Mouse (Mus musculus) granulocyte monocyte progenitor cell, adult 5-6 weeks (primary cell): Measurements from ENCODE around the gene Trim28. TPM values are rescaled to one million over a fixed set of nuclear protein-coding genes. Genes with fewer than 3 reads are reported as not detected.
A peak's percentile ranks its signal among the peaks of the same experiment; 100 is the strongest.

Source experiments
- ATAC-seq: replicated peaks from 2 replicates; pipeline ENCODE4 v1.8.0; 2016; ENCODE audit warnings: mild to moderate bottlenecking, moderate TSS enrichment, inconsistent platforms; ENCODE audit not compliant: poor library complexity, severe bottlenecking
- total RNA-seq, 2 experiments: library from RNA; stranded (forward) in 1 of 2; stranded (reverse) in 1 of 2; fragments of 200-712, 200-1000 nt in 1 of 2; fragments of >200 nt in 1 of 2; fragmentation: Nextera tagmentation in 1 of 2; gene quantifications; 2 replicates each; pipeline ENCODE4 v1.2.3; 2014 to 2017

The Trim28 gene
- 599 and 728 TPM in 2 replicates for total RNA-seq (2014; fragmentation: Nextera tagmentation)
- 489 and 493 TPM in 2 replicates for total RNA-seq (2017)

GRCm38 (mm10) chr7:12998851-12999250 lies at the start of gene Trim28:
Trim28 (plus strand) TSS chr7:12999114.
- no peak for ATAC-seq

GRCm38 (mm10) chr7:12949872-12950229 lies 49.1 kb upstream of the Trim28 start:
- no peak for ATAC-seq

- ATAC-seq, result peak; percentile 62
Measured at GRCm38 (mm10) chr7:12954896-12955295, 44.0 kb upstream of the Trim28 start.

GRCm38 (mm10) chr7:12957511-12957910 lies 41.4 kb upstream of the Trim28 start:
- ATAC-seq, result 0 out of 2 replicates have a peak, but pooled peaks have one; percentile 15

- no peak for ATAC-seq
Measured at GRCm38 (mm10) chr7:12958948-12959347, 40.0 kb upstream of the Trim28 start.

- ATAC-seq, result no peak
Measured at GRCm38 (mm10) chr7:12959718-12960117, 39.2 kb upstream of the Trim28 start.

- ATAC-seq, result peak; percentile 62
Measured at GRCm38 (mm10) chr7:12961511-12962141, 37.3 kb upstream of the Trim28 start.

- ATAC-seq, result peak; percentile 83
Measured at GRCm38 (mm10) chr7:12965678-12966091, 33.2 kb upstream of the Trim28 start, which contains the start of gene Zfp324. Zfp324 (plus strand) TSS chr7:12965838.

GRCm38 (mm10) chr7:12966104-12966845 lies 32.6 kb upstream of the Trim28 start:
- ATAC-seq, result peak; percentile 37

- ATAC-seq, result no peak
Measured at GRCm38 (mm10) chr7:12970906-12971305, 28.0 kb upstream of the Trim28 start.

- ATAC-seq, result peak; percentile 92
Measured at GRCm38 (mm10) chr7:12977682-12978389, 21.1 kb upstream of the Trim28 start, which contains the start of gene Zfp446. Zfp446 (plus strand) TSS chr7:12977848.

- ATAC-seq, result no peak
Measured at GRCm38 (mm10) chr7:12978931-12979722, 19.8 kb upstream of the Trim28 start.

GRCm38 (mm10) chr7:12979776-12980175 lies 19.1 kb upstream of the Trim28 start:
- no peak for ATAC-seq

- no peak for ATAC-seq
Measured at GRCm38 (mm10) chr7:12980291-12980690, 18.6 kb upstream of the Trim28 start.

GRCm38 (mm10) chr7:12985724-12986123 lies 13.2 kb upstream of the Trim28 start:
- no peak for ATAC-seq

- no peak for ATAC-seq
Measured at GRCm38 (mm10) chr7:12986906-12987305, 12.0 kb upstream of the Trim28 start.

- ATAC-seq, result peak; percentile 45; the same call in 1 of the 2 replicates
Measured at GRCm38 (mm10) chr7:12987409-12988189, 11.3 kb upstream of the Trim28 start.

- ATAC-seq, result peak; percentile 60
Measured at GRCm38 (mm10) chr7:12992222-12992621, 6.7 kb upstream of the Trim28 start.

- no peak for ATAC-seq
Measured at GRCm38 (mm10) chr7:12993148-12993547, 5.8 kb upstream of the Trim28 start.
